Mouse (Mus musculus): Measurements from ENCODE around the gene Uaca. TPM values are rescaled to one million over a fixed set of nuclear protein-coding genes. Genes with fewer than 3 reads are reported as not detected.

Uaca gene
- polyA plus RNA-seq, 1 experiment from 2014 or later: 13.7 TPM

DNA sequence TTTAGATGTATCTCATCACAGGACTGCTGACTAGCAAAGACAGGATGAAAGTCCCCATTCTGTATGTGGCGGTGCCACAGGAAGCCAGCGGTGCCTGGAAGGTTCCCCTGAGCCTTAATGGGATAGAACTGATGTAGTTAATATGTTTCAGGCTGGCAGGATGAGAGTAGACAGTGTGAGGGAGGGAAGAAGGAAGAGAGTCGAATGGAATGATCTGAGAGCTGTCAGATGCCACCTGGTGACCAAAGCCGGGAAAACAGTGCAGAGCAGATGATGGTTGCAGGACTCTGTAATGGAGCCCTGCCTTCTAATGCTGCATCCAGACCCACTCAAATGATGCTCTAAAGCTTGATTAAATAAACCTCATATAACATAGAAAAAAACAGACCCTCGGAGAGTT lies 63.5 kb downstream of the Uaca start:
- Histone ChIP-seq H3K36me3 (ENCODE audit: control insufficient read depth, insufficient read depth, low read length) (peaks cover 36% of the 10 kb centered on the region), H3K9me3 (ENCODE audit: control insufficient read depth, low read length) (no peaks in the 10 kb centered on the region), H3K27ac (ENCODE audit: low read depth, low read length) (no peak overlapping the region), H3K4me1 (ENCODE audit: control insufficient read depth, insufficient read depth, low read length) (0 out of 2 replicates have a peak, but pooled peaks cover 5% of the 10 kb centered on the region), H3K4me2 (replicated peaks; ENCODE audit: low read depth, low read length) (no peak overlapping the region), H3K4me3 (ENCODE audit: low read length) (no peak overlapping the region), H3K27me3 (ENCODE audit: control insufficient read depth, insufficient read depth, low read length) (no peaks in the 10 kb centered on the region), H3K9ac (ENCODE audit: low read depth, low read length) (no peak overlapping the region)
- 29% methylated on average over 5 of the region's 5 CpGs for WGBS
- ATAC-seq (ENCODE audit: low FRiP score, low TSS enrichment): peak; percentile 57

- ATAC-seq (ENCODE audit: low FRiP score, low TSS enrichment): no peak
Measured at GRCm38 (mm10) chr9:60858306-60858960, 64.1 kb downstream of the Uaca start.

DNA sequence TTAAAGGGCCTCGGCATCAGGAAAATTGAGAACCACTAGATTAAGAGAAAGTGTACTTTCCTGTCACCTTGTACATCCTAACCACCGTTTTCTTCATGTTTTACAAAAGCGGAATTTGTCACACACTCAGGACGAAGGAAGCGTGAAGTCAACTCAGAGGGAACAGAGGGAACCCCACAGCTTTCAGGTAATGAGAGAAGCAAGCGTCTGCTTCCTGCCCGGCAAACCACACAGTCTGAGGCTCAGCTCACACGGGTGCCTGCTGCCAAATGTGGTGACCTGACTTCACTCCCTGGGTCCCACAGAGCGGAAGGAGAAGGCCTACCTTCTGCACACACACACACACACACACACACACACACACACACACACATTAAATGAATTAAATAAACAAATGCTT lies 64.7 kb downstream of the Uaca start:
- peaks cover 45% of the 10 kb centered on the region for H3K36me3 ChIP-seq (ENCODE audit: control insufficient read depth, insufficient read depth, low read length)
- no peaks in the 10 kb centered on the region for H3K27me3 ChIP-seq (ENCODE audit: control insufficient read depth, insufficient read depth, low read length)
- WGBS: 72% methylated on average over 9 of the region's 9 CpGs

More at GRCm38 (mm10) chr9:60858306-60858960, 64.1 kb downstream of the Uaca start:
- Histone ChIP-seq H3K36me3 (ENCODE audit: control insufficient read depth, insufficient read depth, low read length) (peaks cover 42% of the 10 kb centered on the region), H3K4me3 (ENCODE audit: low read length) (no peak overlapping the region), H3K27me3 (ENCODE audit: control insufficient read depth, insufficient read depth, low read length) (no peaks in the 10 kb centered on the region), H3K4me1 (ENCODE audit: control insufficient read depth, insufficient read depth, low read length) (0 out of 2 replicates have a peak, but pooled peaks cover 5% of the 10 kb centered on the region), H3K27ac (ENCODE audit: low read depth, low read length) (no peak overlapping the region), H3K4me2 (replicated peaks; ENCODE audit: low read depth, low read length) (no peak overlapping the region), H3K9ac (ENCODE audit: low read depth, low read length) (no peak overlapping the region), H3K9me3 (ENCODE audit: control insufficient read depth, low read length) (no peaks in the 10 kb centered on the region)
- 38% methylated on average over 11 of the region's 11 CpGs for WGBS

GRCm38 (mm10) chr9:60861030-60861429 lies 66.7 kb downstream of the Uaca start:
- 94% methylated on average over 5 of the region's 5 CpGs for WGBS
- Histone ChIP-seq H3K4me3 (ENCODE audit: low read length) (no peak overlapping the region), H3K4me1 (ENCODE audit: control insufficient read depth, insufficient read depth, low read length) (0 out of 2 replicates have a peak, but pooled peaks cover 5% of the 10 kb centered on the region), H3K4me2 (replicated peaks; ENCODE audit: low read depth, low read length) (no peak overlapping the region), H3K27ac (ENCODE audit: low read depth, low read length) (no peak overlapping the region), H3K9ac (ENCODE audit: low read depth, low read length) (no peak overlapping the region), H3K27me3 (ENCODE audit: control insufficient read depth, insufficient read depth, low read length) (no peaks in the 10 kb centered on the region), H3K36me3 (ENCODE audit: control insufficient read depth, insufficient read depth, low read length) (peaks cover 43% of the 10 kb centered on the region), H3K9me3 (ENCODE audit: control insufficient read depth, low read length) (no peaks in the 10 kb centered on the region)
- ATAC-seq (ENCODE audit: low FRiP score, low TSS enrichment): no peak

More for the DNA sequence above, 64.7 kb downstream of the Uaca start:
- Histone ChIP-seq H3K4me3 (ENCODE audit: low read length) (no peak overlapping the region), H3K27ac (ENCODE audit: low read depth, low read length) (no peak overlapping the region), H3K4me1 (ENCODE audit: control insufficient read depth, insufficient read depth, low read length) (0 out of 2 replicates have a peak, but pooled peaks cover 5% of the 10 kb centered on the region), H3K9me3 (ENCODE audit: control insufficient read depth, low read length) (no peaks in the 10 kb centered on the region), H3K4me2 (replicated peaks; ENCODE audit: low read depth, low read length) (no peak overlapping the region), H3K9ac (ENCODE audit: low read depth, low read length) (no peak overlapping the region)
- no peak for ATAC-seq (ENCODE audit: low FRiP score, low TSS enrichment)

GRCm38 (mm10) chr9:60864664-60865063 lies 70.3 kb downstream of the Uaca start:
- no peak overlapping the region for H3K4me3 ChIP-seq (ENCODE audit: low read length)
- H3K4me2 ChIP-seq (replicated peaks; ENCODE audit: low read depth, low read length): no peak overlapping the region
- no peak overlapping the region for H3K9ac ChIP-seq (ENCODE audit: low read depth, low read length)
- H3K27ac ChIP-seq (ENCODE audit: low read depth, low read length): no peak overlapping the region
- peaks cover 44% of the 10 kb centered on the region for H3K36me3 ChIP-seq (ENCODE audit: control insufficient read depth, insufficient read depth, low read length)
- no peaks in the 10 kb centered on the region for H3K27me3 ChIP-seq (ENCODE audit: control insufficient read depth, insufficient read depth, low read length)
- 88% methylated on average over 9 of the region's 9 CpGs for WGBS
- ATAC-seq (ENCODE audit: low FRiP score, low TSS enrichment): no peak
- no peaks in the 10 kb centered on the region for H3K9me3 ChIP-seq (ENCODE audit: control insufficient read depth, low read length)
- no peaks in the 10 kb centered on the region for H3K4me1 ChIP-seq (ENCODE audit: control insufficient read depth, insufficient read depth, low read length)

GRCm38 (mm10) chr9:60865866-60866265 lies 71.5 kb downstream of the Uaca start:
- H3K4me2 ChIP-seq (replicated peaks; ENCODE audit: low read depth, low read length): no peak overlapping the region
- no peak for ATAC-seq (ENCODE audit: low FRiP score, low TSS enrichment)
- no peak overlapping the region for H3K27ac ChIP-seq (ENCODE audit: low read depth, low read length)
- 62% methylated on average over 4 of the region's 4 CpGs for WGBS
- no peaks in the 10 kb centered on the region for H3K9me3 ChIP-seq (ENCODE audit: control insufficient read depth, low read length)
- no peaks in the 10 kb centered on the region for H3K27me3 ChIP-seq (ENCODE audit: control insufficient read depth, insufficient read depth, low read length)
- no peak overlapping the region for H3K9ac ChIP-seq (ENCODE audit: low read depth, low read length)
- no peaks in the 10 kb centered on the region for H3K4me1 ChIP-seq (ENCODE audit: control insufficient read depth, insufficient read depth, low read length)
- no peak overlapping the region for H3K4me3 ChIP-seq (ENCODE audit: low read length)
- H3K36me3 ChIP-seq (ENCODE audit: control insufficient read depth, insufficient read depth, low read length): peaks cover 46% of the 10 kb centered on the region

GRCm38 (mm10) chr9:60870451-60870850 lies 76.1 kb downstream of the Uaca start:
- Histone ChIP-seq H3K4me1 (ENCODE audit: control insufficient read depth, insufficient read depth, low read length) (no peaks in the 10 kb centered on the region), H3K9me3 (ENCODE audit: control insufficient read depth, low read length) (no peaks in the 10 kb centered on the region), H3K36me3 (ENCODE audit: control insufficient read depth, insufficient read depth, low read length) (peaks cover 38% of the 10 kb centered on the region), H3K4me2 (replicated peaks; ENCODE audit: low read depth, low read length) (no peak overlapping the region), H3K4me3 (ENCODE audit: low read length) (no peak overlapping the region), H3K9ac (ENCODE audit: low read depth, low read length) (no peak overlapping the region), H3K27me3 (ENCODE audit: control insufficient read depth, insufficient read depth, low read length) (no peaks in the 10 kb centered on the region), H3K27ac (ENCODE audit: low read depth, low read length) (no peak overlapping the region)
- ATAC-seq (ENCODE audit: low FRiP score, low TSS enrichment): no peak
- 80% methylated on average over 18 of the region's 18 CpGs for WGBS

GRCm38 (mm10) chr9:60870919-60871503 lies 76.7 kb downstream of the Uaca start:
- Histone ChIP-seq H3K9ac (ENCODE audit: low read depth, low read length) (no peak overlapping the region), H3K27me3 (ENCODE audit: control insufficient read depth, insufficient read depth, low read length) (no peaks in the 10 kb centered on the region), H3K4me1 (ENCODE audit: control insufficient read depth, insufficient read depth, low read length) (no peaks in the 10 kb centered on the region), H3K4me2 (replicated peaks; ENCODE audit: low read depth, low read length) (no peak overlapping the region), H3K4me3 (ENCODE audit: low read length) (no peak overlapping the region), H3K9me3 (ENCODE audit: control insufficient read depth, low read length) (no peaks in the 10 kb centered on the region), H3K36me3 (ENCODE audit: control insufficient read depth, insufficient read depth, low read length) (peaks cover 36% of the 10 kb centered on the region), H3K27ac (ENCODE audit: low read depth, low read length) (no peak overlapping the region)
- WGBS: 90% methylated on average over 28 of the region's 28 CpGs
- no peak for ATAC-seq (ENCODE audit: low FRiP score, low TSS enrichment)

DNA sequence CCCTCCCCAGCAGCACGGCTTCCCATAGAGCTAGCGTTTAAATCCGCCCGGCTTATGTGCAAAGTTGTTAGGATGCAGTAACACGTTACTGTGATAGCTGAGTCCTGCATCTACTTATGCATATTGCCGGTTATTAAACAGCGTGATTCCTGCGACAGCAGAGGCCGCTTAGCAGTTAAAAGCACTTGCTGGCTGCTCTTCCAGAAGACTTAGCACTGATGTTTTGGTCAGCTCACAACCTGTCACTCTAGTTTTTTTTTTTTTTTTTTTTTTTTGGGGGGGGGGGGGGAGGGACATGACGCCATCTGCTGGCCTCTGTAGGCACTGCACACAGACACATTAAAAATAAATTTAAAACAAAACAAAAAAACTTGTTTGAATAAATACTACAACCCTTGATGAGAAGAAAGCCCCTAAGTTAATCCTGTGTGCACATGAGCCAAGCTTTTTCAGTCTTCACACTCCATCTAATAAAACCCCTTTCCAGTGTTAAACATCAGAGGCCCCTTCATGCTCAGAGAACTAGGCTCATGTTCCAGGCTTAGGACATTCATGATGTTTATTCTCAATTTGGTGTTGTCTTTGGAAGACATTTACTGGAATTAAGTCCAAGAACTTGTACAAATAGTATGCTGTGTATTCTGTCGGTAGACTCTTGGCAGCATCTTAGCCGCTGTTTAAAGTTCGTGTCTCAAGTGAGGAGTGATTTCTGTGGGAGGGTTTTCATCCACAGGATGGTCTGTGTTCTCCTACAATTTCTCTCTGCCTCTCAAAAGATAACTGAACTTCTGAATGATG lies 79.1 kb downstream of the Uaca start:
- no peaks in the 10 kb centered on the region for H3K27me3 ChIP-seq (ENCODE audit: control insufficient read depth, insufficient read depth, low read length)
- no peak for ATAC-seq (ENCODE audit: low FRiP score, low TSS enrichment)
- H3K27ac ChIP-seq (ENCODE audit: low read depth, low read length): no peak overlapping the region
- no peak overlapping the region for H3K4me3 ChIP-seq (ENCODE audit: low read length)
- 81% methylated on average over 13 of the region's 13 CpGs for WGBS
- H3K4me2 ChIP-seq (replicated peaks; ENCODE audit: low read depth, low read length): no peak overlapping the region
- H3K36me3 ChIP-seq (ENCODE audit: control insufficient read depth, insufficient read depth, low read length): peaks cover 38% of the 10 kb centered on the region
- no peak overlapping the region for H3K9ac ChIP-seq (ENCODE audit: low read depth, low read length)
- H3K9me3 ChIP-seq (ENCODE audit: control insufficient read depth, low read length): no peaks in the 10 kb centered on the region
- H3K4me1 ChIP-seq (ENCODE audit: control insufficient read depth, insufficient read depth, low read length): no peaks in the 10 kb centered on the region

Data from kidney, embryonic 14.5 days (tissue).